Mouse (Mus musculus) WW6 (cell line): ENCODE measurements around the gene Fcho2.

ENCODE experiments used
- DNase-seq: peaks from one replicate; pipeline ENCODE4 v3.0.0-alpha.2; 2013; ENCODE audit warnings: low read depth, low spot score

Gene Fcho2

GRCm38 (mm10) chr13:98679631-98680041, 135.6 kb downstream of the Fcho2 start:
- no peak for DNase-seq

GRCm38 (mm10) chr13:98679230-98679629, 136.0 kb downstream of the Fcho2 start:
- no peak for DNase-seq

GRCm38 (mm10) chr13:98673922-98674321, 141.3 kb downstream of the Fcho2 start:
- no peak for DNase-seq
